Mouse (Mus musculus) kidney, embryonic 15.5 days (tissue): ENCODE measurements around the gene Afap1. TPM values are rescaled to one million over a fixed set of nuclear protein-coding genes. Genes with fewer than 3 reads are reported as not detected.

Experiments used
- ATAC-seq: fragments of 200-750 bp; cut with Nextera tagmentation; replicated peaks from 2 replicates; pipeline ENCODE4 v1.8.0; 2017; ENCODE audit warnings: moderate TSS enrichment; ENCODE audit not compliant: low FRiP score
- H3K27ac ChIP-seq: fragments of 300-500 bp; sonication (generic); 2 replicates; pipeline ENCODE4 v1.5.1; 2015; ENCODE audit warnings: mild to moderate bottlenecking, inconsistent platforms
- H3K27me3 ChIP-seq: fragments of 300-500 bp; sonication (generic); 2 replicates; pipeline ENCODE4 v1.6.1; 2015; ENCODE audit warnings: inconsistent platforms
- H3K36me3 ChIP-seq: fragments of 300-500 bp; sonication (generic); 2 replicates; pipeline ENCODE4 v1.6.1; 2015; ENCODE audit warnings: inconsistent platforms
- H3K4me1 ChIP-seq: fragments of 300-500 bp; sonication (generic); 2 replicates; pipeline ENCODE4 v1.6.1; 2015; ENCODE audit warnings: inconsistent platforms
- H3K4me2 ChIP-seq: fragments of 300-500 bp; sonication (generic); 2 replicates; pipeline ENCODE4 v1.6.1; 2015; ENCODE audit warnings: moderate library complexity, mild to moderate bottlenecking, inconsistent platforms
- H3K4me3 ChIP-seq: fragments of 300-500 bp; sonication (generic); replicated peaks from 2 replicates; pipeline ENCODE4 v1.5.1; 2015; ENCODE audit warnings: mild to moderate bottlenecking, inconsistent platforms
- H3K9ac ChIP-seq: fragments of 300-500 bp; sonication (generic); 2 replicates; pipeline ENCODE4 v1.6.1; 2015; ENCODE audit warnings: mild to moderate bottlenecking, inconsistent platforms
- H3K9me3 ChIP-seq: fragments of 300-500 bp; sonication (generic); replicated peaks from 2 replicates; pipeline ENCODE4 v1.6.1; 2016; ENCODE audit warnings: inconsistent platforms
- WGBS: fragments of 180-500 bp; shearing (Covaris S2); methylation state at CpG from one replicate; pipeline ENCODE4 v1.1.7; 2015; ENCODE audit warnings: mixed read lengths; 5-methylcytosine and 5-hydroxymethylcytosine counted together
- polyA plus RNA-seq: library from polyadenylated mRNA; unstranded; fragments of >200 nt; fragmentation: Nextera tagmentation; extraction: Ambion mirVana; gene quantifications from 2 replicates; pipeline ENCODE4 v1.2.1, GENCODE M21; 2015

Gene Afap1
- polyA plus RNA-seq = 24.7 and 25.4 TPM in 2 replicates

DNA sequence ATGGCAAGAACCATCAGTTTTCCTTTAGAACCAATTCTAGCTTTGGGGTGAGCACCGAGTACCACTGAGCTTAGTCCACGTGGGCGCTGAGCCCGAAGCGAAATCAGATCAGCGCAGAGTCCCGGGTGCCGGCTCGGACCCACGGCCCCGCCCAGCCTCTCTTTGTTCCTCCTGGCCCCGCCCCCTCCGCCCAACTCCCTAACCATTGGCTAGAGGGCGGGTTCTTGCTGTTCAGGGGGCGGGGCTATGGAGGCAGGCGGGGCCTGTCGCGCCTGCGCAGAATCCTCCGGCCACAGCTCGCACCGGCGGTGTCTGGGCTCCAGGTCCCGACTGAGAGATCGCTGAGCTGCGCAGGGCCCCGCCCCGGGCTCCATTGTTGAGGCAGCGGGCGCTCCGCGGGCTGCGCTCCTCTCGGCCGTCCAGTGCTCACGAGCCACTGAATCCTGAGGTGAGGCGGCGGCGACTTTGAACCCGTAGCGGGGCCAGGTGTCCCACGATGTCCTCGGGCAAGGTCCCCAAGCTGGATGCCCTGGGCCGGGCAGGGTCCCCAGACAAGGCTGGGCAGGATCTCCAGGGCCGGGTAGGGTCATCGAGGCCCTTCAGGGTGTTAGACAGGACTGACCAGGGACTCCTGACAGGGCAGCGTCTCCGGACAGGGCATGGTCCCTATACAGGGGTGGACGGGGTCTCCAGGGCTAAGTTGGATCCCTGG is at the start of gene Afap1:
Gene Afap1, plus strand, starts transcription at position 227 of the 712 bp plus-strand sequence.
- peaks cover 48% of the 10 kb centered on the region for H3K4me1 ChIP-seq
- WGBS = under 1% methylated on average over 49 of the region's 49 CpGs
- peak within 1 kb of the TSS; percentile 66 for H3K4me3 ChIP-seq
- H3K27ac ChIP-seq = peak within 1 kb of the TSS; percentile 84
- ATAC-seq = peak; percentile 92
- peaks cover 4% of the 10 kb centered on the region; the same call in 1 of the 2 replicates for H3K27me3 ChIP-seq
- no peaks in the 10 kb centered on the region for H3K36me3 ChIP-seq
- no peaks in the 10 kb centered on the region for H3K9me3 ChIP-seq
- peak within 1 kb of the TSS; percentile 85 for H3K4me2 ChIP-seq
- H3K9ac ChIP-seq = peak within 1 kb of the TSS; percentile 73

DNA sequence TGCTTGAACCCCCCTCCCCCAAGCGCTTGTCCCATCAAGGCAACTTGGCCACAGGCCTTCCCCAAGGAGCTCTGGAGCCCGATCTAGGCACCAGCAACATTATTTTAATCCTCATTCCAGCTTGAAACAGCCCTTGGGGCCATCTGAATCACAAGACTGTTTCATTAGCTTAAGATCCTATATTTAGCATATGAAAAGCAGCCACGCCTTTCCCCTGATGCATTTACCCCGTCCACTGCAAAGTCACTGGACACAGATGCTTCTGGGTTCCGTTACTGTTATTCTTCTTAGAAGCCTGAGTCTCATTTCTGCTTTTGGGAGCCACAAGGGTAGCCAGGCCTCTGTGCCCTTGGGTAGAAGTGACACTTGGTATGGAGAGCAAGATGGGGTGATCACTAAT is 41.6 kb upstream of the Afap1 start:
- no peak overlapping the region for H3K27ac ChIP-seq
- H3K9me3 ChIP-seq = no peaks in the 10 kb centered on the region
- H3K9ac ChIP-seq = no peak overlapping the region
- H3K4me1 ChIP-seq = no peaks in the 10 kb centered on the region; the same call in 1 of the 2 replicates
- H3K4me3 ChIP-seq = no peak overlapping the region
- no peaks in the 10 kb centered on the region for H3K36me3 ChIP-seq
- no peak overlapping the region for H3K4me2 ChIP-seq
- WGBS = 79% methylated on average over 5 of the region's 5 CpGs
- no peak for ATAC-seq
- no peaks in the 10 kb centered on the region for H3K27me3 ChIP-seq

DNA sequence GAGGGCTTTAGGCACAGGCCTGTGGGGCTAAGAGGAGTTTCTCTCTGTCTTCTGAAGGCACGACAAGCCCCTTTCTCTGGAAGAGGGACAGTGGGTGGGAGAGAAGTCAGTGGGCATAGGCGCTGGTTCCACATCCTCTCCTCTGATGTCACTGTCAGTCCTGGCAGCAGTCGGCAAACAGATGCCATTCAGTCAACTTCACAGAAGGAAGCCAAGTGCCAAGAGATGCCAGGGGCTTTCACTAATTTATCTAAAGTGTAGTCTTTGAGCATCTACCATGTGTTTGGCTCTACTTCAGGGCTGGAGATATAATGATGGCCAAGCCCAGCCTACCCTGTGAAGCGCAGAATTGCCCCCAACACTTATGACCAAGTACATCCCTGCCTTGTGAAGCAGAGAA is 39.7 kb upstream of the Afap1 start:
- Histone ChIP-seq H3K4me1 (no peaks in the 10 kb centered on the region; the same call in 1 of the 2 replicates), H3K4me3 (no peak overlapping the region), H3K27me3 (no peaks in the 10 kb centered on the region), H3K9ac (no peak overlapping the region), H3K9me3 (no peaks in the 10 kb centered on the region), H3K36me3 (no peaks in the 10 kb centered on the region), H3K4me2 (no peak overlapping the region), H3K27ac (no peak overlapping the region)
- ATAC-seq = no peak
- 87% methylated on average over 4 of the region's 4 CpGs for WGBS

DNA sequence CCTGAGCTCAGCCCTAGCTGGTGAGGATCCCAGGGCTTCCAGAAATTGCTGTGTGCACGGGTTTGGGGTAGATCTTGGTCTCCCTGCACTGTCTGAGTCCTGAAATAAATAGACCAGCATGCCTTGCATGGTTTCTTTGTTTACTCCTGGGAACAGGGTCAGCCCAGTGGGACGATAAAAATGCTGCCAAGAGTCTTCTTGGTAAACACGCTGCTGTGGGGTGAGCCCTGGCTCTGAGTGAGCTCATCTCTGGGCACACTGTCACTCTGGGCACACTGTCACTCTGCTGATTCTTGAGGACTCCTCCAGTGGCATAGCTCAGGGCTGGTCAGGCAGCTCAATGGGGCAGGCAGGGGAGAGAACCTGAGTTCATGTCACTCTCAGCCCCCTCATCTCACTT is 36.9 kb upstream of the Afap1 start:
- Histone ChIP-seq H3K36me3 (no peaks in the 10 kb centered on the region), H3K4me2 (no peak overlapping the region), H3K4me3 (no peak overlapping the region), H3K9ac (no peak overlapping the region), H3K9me3 (no peaks in the 10 kb centered on the region), H3K27me3 (0 out of 2 replicates have a peak, but pooled peaks cover 3% of the 10 kb centered on the region), H3K4me1 (no peaks in the 10 kb centered on the region), H3K27ac (no peak overlapping the region)
- 60% methylated on average over 3 of the region's 3 CpGs for WGBS
- ATAC-seq = no peak

DNA sequence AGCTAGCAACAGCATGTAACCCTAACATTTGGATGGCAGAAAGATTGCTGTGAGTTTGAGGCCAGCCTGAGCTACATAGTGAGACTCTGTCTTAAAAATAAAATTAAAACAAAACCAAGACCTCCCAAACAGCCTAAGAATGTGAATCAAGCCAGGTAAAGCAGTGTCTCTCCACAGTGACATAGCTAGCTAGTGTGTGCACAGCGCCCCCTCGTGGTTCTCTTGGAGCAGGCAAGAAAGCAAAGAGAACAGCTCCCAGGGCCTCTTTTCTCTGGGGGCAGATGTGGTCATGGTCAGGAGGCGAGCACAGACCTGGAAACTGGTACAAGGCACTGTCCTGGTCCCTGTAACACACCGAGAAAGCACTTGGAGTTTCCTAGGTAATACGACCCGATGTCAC is 35.0 kb upstream of the Afap1 start:
- ATAC-seq = no peak
- Histone ChIP-seq H3K4me2 (no peak overlapping the region), H3K36me3 (no peaks in the 10 kb centered on the region), H3K4me1 (no peaks in the 10 kb centered on the region), H3K4me3 (no peak overlapping the region), H3K9ac (no peak overlapping the region), H3K27ac (no peak overlapping the region), H3K27me3 (0 out of 2 replicates have a peak, but pooled peaks cover 3% of the 10 kb centered on the region), H3K9me3 (no peaks in the 10 kb centered on the region)
- 15% methylated on average over 6 of the region's 6 CpGs for WGBS

DNA sequence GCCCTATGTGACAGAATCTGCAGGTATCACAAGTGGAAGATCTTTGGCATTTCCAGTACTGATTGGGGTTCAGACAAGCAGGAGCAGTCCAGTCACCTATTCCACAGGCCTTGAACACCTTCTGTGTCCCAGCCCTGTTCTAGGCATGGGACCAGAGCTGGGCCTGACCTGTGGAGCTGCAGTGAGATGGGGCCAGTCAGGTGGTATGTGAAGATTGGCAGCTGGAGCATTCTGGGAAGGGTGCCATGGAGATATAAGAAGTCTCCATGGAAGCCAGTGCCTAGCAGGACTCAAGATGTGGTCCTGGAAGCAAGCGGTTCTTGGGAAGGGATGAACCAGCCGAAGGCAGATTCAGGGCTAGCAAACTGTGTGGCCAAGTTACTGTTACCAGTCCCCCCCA is 31.7 kb upstream of the Afap1 start:
- no peak overlapping the region for H3K4me2 ChIP-seq
- no peaks in the 10 kb centered on the region for H3K4me1 ChIP-seq
- WGBS = 85% methylated on average over 2 of the region's 2 CpGs
- ATAC-seq = no peak
- H3K36me3 ChIP-seq = no peaks in the 10 kb centered on the region
- no peak overlapping the region for H3K4me3 ChIP-seq
- no peak overlapping the region for H3K9ac ChIP-seq
- no peak overlapping the region for H3K27ac ChIP-seq
- H3K9me3 ChIP-seq = no peaks in the 10 kb centered on the region
- 0 out of 2 replicates have a peak, but pooled peaks cover 3% of the 10 kb centered on the region for H3K27me3 ChIP-seq

DNA sequence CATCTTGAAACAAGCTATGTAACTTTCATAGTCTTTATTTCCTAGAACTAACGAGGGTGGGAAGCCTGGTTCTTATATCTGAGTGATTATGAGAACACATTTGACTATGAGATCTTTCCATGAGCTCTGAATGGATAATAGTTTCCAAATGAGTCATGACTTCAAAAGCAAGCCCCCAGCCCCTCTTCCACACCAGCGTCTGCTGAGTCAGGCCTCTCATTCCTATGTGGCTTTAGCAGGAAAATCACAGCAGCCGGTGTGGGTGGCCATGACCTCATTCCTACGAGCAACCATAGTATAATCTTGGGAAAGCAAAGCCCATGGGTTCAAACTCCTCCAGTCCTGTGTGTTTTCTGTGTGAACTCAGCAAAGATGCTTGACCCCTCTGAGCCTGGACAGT is 23.1 kb upstream of the Afap1 start:
- no peak for ATAC-seq
- H3K9ac ChIP-seq = no peak overlapping the region
- no peak overlapping the region for H3K4me3 ChIP-seq
- no peaks in the 10 kb centered on the region for H3K9me3 ChIP-seq
- H3K36me3 ChIP-seq = no peaks in the 10 kb centered on the region
- WGBS = 73% methylated on average over 4 of the region's 4 CpGs
- H3K27me3 ChIP-seq = 0 out of 2 replicates have a peak, but pooled peaks cover 3% of the 10 kb centered on the region
- H3K4me2 ChIP-seq = no peak overlapping the region
- H3K27ac ChIP-seq = no peak overlapping the region
- H3K4me1 ChIP-seq = peaks cover 6% of the 10 kb centered on the region; the same call in 1 of the 2 replicates

DNA sequence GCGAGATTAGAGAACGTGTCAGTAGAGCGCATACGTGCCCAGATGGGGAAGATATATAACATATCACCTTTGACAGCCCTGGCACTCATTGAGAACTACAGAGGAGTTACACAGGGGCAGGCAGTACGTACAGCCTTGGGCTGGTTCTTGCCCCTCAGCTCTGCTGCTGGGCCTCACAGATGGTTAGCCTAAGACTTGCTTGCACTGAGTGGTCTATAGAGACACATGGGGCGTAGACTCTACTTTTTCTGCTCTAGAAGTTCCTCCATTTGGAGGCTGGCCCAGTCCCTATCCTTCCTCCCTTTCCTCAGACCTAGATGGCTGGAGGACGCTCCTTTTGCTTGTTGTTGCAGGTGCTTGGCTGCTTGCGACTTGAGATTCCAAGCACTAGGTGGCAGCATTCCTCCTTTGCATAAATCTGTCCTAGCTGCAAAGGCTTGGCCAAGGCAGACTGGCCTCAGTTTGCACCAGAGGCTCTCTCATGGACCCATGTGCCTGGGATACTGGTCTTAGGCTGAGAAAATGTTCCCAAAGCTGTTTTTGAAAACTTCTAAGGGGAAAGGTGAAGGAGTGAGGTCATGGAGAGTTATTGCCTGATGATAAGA is 22.6 kb upstream of the Afap1 start:
- Histone ChIP-seq H3K36me3 (no peaks in the 10 kb centered on the region), H3K9me3 (no peaks in the 10 kb centered on the region), H3K9ac (no peak overlapping the region), H3K4me3 (no peak overlapping the region), H3K4me2 (no peak overlapping the region), H3K27ac (no peak overlapping the region), H3K4me1 (peaks cover 11% of the 10 kb centered on the region), H3K27me3 (0 out of 2 replicates have a peak, but pooled peaks cover 3% of the 10 kb centered on the region)
- WGBS = 56% methylated on average over 8 of the region's 8 CpGs
- peak; percentile 78 for ATAC-seq

DNA sequence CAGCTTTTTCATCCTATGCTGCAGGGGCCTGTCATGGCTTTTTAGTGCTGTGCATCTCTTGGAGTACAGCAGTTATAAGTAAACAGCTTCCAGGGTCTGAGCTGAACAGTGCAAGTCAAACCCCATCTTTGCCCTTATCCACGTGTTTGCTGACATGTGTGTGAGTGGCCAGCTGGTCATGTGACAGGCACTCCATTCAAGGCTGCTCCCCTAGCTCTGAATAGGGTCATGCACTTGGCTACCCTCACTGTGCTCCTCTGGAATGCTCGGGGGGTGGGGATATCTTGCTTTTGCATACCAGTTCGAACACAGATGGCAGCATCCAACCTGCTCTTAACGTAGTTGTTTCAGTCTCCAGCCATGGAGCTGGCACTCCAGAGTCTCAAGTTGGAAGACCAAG is 19.7 kb upstream of the Afap1 start:
- no peaks in the 10 kb centered on the region for H3K9me3 ChIP-seq
- H3K4me3 ChIP-seq = no peak overlapping the region
- WGBS = 44% methylated on average over 4 of the region's 4 CpGs
- 0 out of 2 replicates have a peak, but pooled peaks have one; percentile 15 for ATAC-seq
- H3K36me3 ChIP-seq = no peaks in the 10 kb centered on the region
- peaks cover 12% of the 10 kb centered on the region for H3K4me1 ChIP-seq
- H3K9ac ChIP-seq = no peak overlapping the region
- H3K27me3 ChIP-seq = 0 out of 2 replicates have a peak, but pooled peaks cover 3% of the 10 kb centered on the region
- no peak overlapping the region for H3K27ac ChIP-seq
- no peak overlapping the region for H3K4me2 ChIP-seq

DNA sequence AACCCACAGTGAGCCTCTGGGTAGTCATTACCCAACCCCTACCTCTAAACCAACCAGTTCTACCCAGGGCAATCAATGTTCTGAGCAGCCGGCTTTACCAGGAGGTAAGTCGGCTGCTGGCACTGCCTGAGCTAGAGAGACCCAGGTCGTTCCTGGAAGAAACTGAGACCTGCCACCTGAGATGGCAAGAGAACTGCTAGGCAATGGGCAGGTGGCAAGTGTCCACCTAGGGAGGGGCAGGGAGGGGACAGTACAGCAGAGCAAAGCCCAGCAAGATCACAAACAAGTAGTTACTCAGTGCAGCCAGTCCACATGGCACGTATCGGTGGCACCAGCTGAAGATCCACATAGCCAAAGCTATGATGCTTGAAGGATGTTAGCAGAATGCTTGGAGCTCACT is 16.9 kb upstream of the Afap1 start:
- no peak overlapping the region for H3K27ac ChIP-seq
- 0 out of 2 replicates have a peak, but pooled peaks cover 3% of the 10 kb centered on the region for H3K27me3 ChIP-seq
- no peaks in the 10 kb centered on the region for H3K9me3 ChIP-seq
- no peak overlapping the region for H3K9ac ChIP-seq
- peaks cover 12% of the 10 kb centered on the region; the same call in 1 of the 2 replicates for H3K4me1 ChIP-seq
- no peak for ATAC-seq
- H3K4me3 ChIP-seq = no peak overlapping the region
- 86% methylated on average over 5 of the region's 5 CpGs for WGBS
- no peaks in the 10 kb centered on the region for H3K36me3 ChIP-seq
- no peak overlapping the region for H3K4me2 ChIP-seq

DNA sequence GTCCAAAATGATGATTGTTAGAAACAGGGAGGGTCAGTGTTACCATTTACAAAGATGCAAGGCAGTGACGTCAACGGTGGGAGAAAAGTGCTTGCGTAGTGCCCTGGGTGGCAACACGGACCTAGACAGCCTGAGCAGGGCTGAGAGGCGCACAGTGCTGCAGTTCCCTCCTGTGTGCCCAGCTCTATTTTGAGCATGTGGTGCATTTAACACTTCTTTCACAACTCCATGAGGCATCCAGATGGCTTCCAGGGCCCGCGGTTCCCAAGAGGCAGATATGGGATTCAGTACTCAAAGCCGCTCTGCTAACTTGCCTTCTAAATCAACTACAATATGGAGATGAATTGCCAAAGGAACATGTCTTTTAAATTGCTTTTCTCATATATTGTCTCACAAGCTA is 13.9 kb upstream of the Afap1 start:
- Histone ChIP-seq H3K4me1 (peaks cover 16% of the 10 kb centered on the region; the same call in 1 of the 2 replicates), H3K27me3 (no peaks in the 10 kb centered on the region), H3K9me3 (no peaks in the 10 kb centered on the region), H3K27ac (no peak overlapping the region), H3K4me3 (no peak overlapping the region), H3K36me3 (no peaks in the 10 kb centered on the region), H3K9ac (no peak overlapping the region), H3K4me2 (no peak overlapping the region)
- WGBS = 87% methylated on average over 8 of the region's 8 CpGs
- ATAC-seq = no peak

DNA sequence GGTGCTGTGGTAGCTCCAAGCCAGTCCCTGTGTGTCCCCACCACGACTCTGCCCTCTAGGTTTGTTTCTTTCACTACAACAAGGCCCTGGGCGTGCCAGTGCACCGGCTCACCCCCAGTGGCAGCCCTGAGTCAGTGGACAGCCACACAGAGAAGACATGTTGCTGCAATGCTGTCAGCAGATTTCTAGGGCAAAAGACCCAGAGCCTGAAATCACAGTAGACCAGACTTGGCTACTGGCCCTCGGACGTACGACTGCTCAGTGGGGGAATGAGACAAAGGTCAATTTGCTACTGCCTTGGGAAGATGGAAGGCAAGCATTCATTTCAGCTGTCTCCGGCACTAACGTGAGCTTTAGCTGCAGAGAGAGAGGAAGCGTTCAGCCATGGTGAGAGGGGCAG is 10.7 kb upstream of the Afap1 start:
- WGBS = 36% methylated on average over 9 of the region's 9 CpGs
- Histone ChIP-seq H3K9me3 (no peaks in the 10 kb centered on the region), H3K27me3 (no peaks in the 10 kb centered on the region), H3K4me3 (no peak overlapping the region), H3K4me2 (no peak overlapping the region), H3K36me3 (no peaks in the 10 kb centered on the region), H3K4me1 (peaks cover 11% of the 10 kb centered on the region; the same call in 1 of the 2 replicates), H3K9ac (no peak overlapping the region), H3K27ac (no peak overlapping the region)
- ATAC-seq = 0 out of 2 replicates have a peak, but pooled peaks have one; percentile 16
